Mouse (Mus musculus) lung, adult 18-20 months (tissue): ENCODE measurements around the gene Mtus2.

Source experiments
- DNase-seq, 2 experiments: peaks; one replicate each; pipeline ENCODE4 v3.0.0; 2022; ENCODE audit warnings: mixed read lengths in 2 of 2

Gene Mtus2

GRCm38 (mm10) chr5:148049304-148049703 lies 92.2 kb downstream of the Mtus2 start:
- DNase-seq: no peak

- DNase-seq: no peak
These were observed 95.9 kb downstream of the Mtus2 start for GRCm38 (mm10) chr5:148052846-148053608.

GRCm38 (mm10) chr5:148053609-148053990 lies 96.5 kb downstream of the Mtus2 start:
- DNase-seq: no peak

- no peak for DNase-seq
These were observed 99.7 kb downstream of the Mtus2 start for GRCm38 (mm10) chr5:148056831-148057230.

GRCm38 (mm10) chr5:148057433-148057832 lies 100.3 kb downstream of the Mtus2 start:
- DNase-seq: no peak

GRCm38 (mm10) chr5:148059339-148059738 lies 102.2 kb downstream of the Mtus2 start:
- DNase-seq: no peak

GRCm38 (mm10) chr5:148061869-148062268 lies 104.7 kb downstream of the Mtus2 start:
- no peak for DNase-seq

- no peak for DNase-seq
These were observed 106.6 kb downstream of the Mtus2 start for GRCm38 (mm10) chr5:148063745-148064144.

- DNase-seq: no peak
These were observed 108.1 kb downstream of the Mtus2 start for GRCm38 (mm10) chr5:148065251-148065650.

- no peak for DNase-seq
These were observed 112.8 kb downstream of the Mtus2 start for GRCm38 (mm10) chr5:148069909-148070308.

- no peak for DNase-seq
These were observed 114.7 kb downstream of the Mtus2 start for GRCm38 (mm10) chr5:148071800-148072199.

GRCm38 (mm10) chr5:148073461-148073860 lies 116.3 kb downstream of the Mtus2 start:
- DNase-seq: no peak

- DNase-seq: no peak
These were observed 122.6 kb downstream of the Mtus2 start for GRCm38 (mm10) chr5:148079732-148080131.

GRCm38 (mm10) chr5:148083541-148083940 lies 126.4 kb downstream of the Mtus2 start:
- DNase-seq: no peak

- DNase-seq: no peak
These were observed 127.6 kb downstream of the Mtus2 start for GRCm38 (mm10) chr5:148084766-148085165.

GRCm38 (mm10) chr5:148087796-148088195 lies 130.7 kb downstream of the Mtus2 start:
- no peak for DNase-seq

GRCm38 (mm10) chr5:148090191-148090821 lies 133.2 kb downstream of the Mtus2 start:
- no peak for DNase-seq

- DNase-seq: no peak
These were observed 137.5 kb downstream of the Mtus2 start for GRCm38 (mm10) chr5:148094640-148095039.

GRCm38 (mm10) chr5:148099356-148099755 lies 142.2 kb downstream of the Mtus2 start:
- DNase-seq: no peak

- DNase-seq: no peak
These were observed 150.2 kb downstream of the Mtus2 start for GRCm38 (mm10) chr5:148107324-148107723.

- no peak for DNase-seq
These were observed 150.8 kb downstream of the Mtus2 start for GRCm38 (mm10) chr5:148107890-148108289.

GRCm38 (mm10) chr5:148108314-148108713 lies 151.2 kb downstream of the Mtus2 start:
- DNase-seq: no peak

- no peak for DNase-seq
These were observed 158.2 kb downstream of the Mtus2 start for GRCm38 (mm10) chr5:148115207-148115817.

GRCm38 (mm10) chr5:148124354-148124753 lies 167.2 kb downstream of the Mtus2 start:
- DNase-seq: no peak
